Mouse (Mus musculus): Measurements from ENCODE around the gene Ciao2b.
A peak's percentile ranks its signal among the peaks of the same experiment; 100 is the strongest.

The Ciao2b gene

DNA sequence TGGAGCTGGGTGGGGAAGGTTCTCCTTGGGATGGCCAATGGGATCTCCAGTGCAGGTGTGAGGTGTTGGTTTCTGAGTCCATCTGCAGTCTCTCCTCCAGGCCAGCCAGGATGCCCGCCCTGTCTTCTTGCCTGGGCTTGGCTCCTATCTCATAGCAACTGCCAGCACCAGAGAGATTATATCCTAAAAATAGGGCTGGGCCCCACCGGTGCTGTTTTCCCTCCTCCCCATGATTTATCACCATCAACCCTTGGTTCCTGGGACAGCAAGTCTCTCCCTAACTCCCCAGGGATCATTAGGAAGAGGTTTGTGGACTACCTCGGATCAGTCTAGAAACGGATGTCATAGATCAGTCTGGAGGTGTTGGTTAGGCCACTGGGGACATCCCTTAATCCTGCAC, 28.6 kb downstream of the Ciao2b start:
- no peak for DNase-seq (ENCODE audit: low read depth)

DNA sequence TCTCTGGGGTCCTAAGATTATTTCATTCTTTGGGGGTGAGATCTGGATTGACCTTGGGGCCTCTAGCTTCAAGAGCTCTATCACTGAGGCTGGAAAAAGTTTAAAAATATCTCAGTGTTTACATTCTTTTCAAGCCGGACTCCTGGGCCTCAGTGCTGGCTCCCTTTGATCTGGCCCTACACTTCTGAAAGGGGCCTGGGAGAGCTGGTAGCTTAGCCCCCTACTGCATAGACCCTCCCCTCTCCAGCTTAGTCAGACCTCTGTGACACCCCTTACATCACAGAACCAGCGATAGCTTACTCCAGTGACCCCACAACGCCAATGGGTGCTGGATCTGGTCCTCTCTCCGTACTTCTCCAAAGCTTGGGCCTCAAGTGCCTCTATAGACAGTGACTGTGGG, 30.2 kb downstream of the Ciao2b start:
- DNase-seq (ENCODE audit: low read depth), result no peak

DNA sequence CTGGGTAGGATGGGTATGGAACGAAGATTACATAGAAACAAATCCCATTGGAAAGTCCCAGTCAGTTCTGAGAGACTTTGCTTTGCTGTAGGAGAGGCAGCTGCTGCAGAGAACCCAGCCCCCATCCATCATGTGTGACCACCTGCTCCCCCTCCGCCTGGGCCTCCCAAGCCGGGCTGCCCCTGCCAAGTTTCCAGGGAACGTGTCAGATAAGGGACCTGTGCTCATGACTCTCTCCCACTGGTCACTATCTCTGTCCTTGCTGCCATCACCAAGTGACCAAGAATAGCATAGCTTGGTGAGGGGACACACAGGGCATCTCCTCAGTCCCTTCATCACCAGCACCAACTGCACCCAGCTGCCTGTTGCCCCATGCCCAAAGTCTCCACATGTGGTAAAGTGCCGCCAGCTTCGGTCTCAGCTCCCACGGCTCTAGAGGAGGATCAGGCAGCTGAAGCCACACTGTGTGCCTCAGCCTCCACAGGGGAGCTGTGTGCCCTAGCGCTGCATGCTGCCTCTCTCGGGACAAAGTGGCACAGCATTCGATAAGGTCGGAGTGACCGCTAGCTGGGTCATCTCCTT, 31.5 kb downstream of the Ciao2b start:
- no peak for DNase-seq (ENCODE audit: low read depth)

DNA sequence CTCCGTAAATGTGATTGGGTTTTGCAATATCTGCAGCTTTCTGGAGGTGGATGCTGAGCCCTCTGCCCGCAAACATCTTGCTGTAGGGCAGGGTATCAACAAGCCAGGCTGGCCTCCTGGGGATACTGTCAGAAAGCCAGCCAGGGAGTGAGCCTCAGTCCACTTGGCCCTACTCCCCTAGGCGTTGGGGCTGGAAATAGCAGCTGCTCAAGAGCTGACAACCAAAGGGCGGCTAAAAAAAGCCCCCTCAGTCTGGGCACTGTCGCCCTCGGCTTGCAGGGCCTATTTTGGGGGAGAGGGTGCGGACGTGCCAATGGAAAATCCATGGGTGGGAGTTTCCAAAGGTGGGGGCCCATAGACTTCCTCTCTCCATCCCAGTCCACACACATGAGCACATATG, 32.5 kb downstream of the Ciao2b start:
- DNase-seq (ENCODE audit: low read depth), result no peak

DNA sequence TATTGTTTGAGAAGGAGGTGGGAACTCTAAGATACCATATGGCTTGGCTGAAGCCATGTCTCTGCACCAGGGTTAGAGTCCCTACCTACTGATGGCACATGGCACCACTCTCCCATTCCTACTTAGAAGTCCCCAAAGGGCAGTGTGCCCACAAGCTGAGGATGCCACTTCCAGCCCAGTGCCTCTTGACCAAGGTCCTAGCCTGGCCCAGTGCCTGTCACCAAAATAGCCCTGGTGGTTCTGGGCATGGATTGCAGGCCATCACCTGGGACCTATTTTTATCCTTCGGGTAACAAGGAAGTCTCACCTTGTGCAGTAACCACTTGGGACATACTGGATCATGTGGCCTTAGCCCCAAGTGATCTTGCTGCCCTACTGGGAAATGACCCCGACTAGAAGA, 33.8 kb downstream of the Ciao2b start:
- no peak for DNase-seq (ENCODE audit: low read depth)

DNA sequence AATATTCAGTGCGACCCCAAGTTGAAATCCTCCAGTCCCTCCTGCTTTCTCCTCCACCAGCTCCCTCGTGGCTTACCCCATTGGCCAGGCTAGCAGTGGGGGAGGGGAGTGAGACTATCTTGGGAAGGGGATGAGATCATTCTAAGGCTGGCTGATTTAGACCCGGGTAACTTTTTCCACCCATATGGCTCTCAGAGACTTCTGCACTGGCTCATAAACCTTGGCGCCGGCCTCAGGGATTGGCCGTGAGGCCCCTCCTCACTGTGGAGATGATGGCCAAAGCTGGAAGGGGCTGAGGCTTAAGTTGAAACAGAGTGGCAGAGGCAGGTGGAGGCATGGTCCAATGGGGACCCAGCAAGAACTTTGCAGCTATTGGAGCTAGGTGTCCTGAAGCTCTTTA, 35.4 kb downstream of the Ciao2b start:
- DNase-seq (ENCODE audit: low read depth), result no peak

DNA sequence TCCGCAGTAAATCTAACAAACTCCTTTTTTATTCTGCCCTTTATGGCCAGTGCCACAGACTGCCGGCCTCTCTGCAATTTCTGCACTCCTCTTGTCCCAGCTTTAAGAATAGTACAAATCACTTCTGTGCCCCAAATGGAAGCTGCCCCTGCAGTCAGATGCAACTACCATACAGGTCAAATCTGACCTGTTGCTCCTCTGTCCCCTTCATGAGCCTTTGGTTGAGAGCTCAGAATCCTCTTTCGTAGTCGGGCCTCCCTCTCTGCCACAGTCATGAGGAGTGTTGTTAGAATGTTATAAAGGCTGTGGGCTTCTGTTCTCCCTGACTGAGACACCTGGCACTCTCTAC, 38.5 kb downstream of the Ciao2b start:
- DNase-seq (ENCODE audit: low read depth), result no peak

DNA sequence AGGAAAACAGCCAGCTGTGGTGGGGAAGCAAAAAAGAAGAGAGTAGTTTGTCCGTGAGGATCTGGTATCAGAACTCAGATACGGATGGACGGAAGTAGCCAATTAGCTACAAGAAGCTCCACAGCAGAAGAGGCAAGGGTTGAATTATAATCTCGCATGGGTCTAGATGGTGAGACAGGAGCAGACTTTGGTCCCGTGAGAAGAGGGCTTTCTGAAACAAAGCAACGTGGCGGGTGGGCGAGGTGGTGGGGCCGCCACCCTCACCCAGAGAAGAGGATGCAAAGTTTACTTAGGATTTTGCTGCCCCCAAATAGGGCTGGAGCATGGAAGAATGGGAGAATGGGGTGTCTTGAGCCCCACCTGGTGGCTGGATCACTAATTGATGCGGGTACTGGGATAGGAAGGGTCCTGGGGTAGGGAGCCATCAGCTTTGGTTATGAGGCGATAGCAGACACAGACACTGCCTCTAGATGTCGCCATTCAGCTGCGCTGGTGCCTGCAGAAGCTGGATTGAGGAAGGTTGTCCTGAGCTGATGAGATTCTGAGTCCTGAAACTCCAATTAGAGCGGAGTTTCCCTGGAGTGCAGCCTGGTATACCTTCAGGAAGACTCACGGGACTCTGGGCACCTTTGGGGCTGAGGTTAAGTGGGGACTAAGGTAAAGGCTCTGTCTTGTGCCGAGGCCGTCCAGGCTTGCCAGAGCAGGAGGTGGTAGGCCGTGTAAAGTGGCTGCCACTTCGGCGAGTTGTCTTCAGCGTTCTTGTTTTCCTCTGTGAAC, 39.1 kb downstream of the Ciao2b start:
- DNase-seq (ENCODE audit: low read depth), result peak; percentile 84

DNA sequence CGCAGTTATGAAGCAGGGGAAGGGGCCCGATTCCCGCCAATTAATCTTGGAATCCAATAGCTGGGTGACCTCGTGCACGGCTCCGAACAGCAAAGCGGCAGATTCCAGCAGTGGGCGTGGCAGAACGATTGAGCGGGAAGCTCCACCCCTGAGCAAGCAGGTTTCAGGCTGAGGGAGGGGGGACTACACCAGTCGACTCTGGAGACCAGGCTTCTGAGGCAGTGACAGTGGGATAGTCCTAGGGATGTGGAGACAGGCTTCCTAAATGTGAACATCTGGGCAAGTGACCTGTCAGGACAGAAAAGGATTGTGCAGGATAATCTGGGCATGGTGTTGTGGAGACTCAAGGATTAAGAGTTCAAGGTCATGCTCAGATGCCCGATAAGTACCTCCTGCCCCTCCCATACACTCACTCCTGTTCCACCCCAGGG, 39.8 kb downstream of the Ciao2b start:
- DNase-seq (ENCODE audit: low read depth), result no peak

DNA sequence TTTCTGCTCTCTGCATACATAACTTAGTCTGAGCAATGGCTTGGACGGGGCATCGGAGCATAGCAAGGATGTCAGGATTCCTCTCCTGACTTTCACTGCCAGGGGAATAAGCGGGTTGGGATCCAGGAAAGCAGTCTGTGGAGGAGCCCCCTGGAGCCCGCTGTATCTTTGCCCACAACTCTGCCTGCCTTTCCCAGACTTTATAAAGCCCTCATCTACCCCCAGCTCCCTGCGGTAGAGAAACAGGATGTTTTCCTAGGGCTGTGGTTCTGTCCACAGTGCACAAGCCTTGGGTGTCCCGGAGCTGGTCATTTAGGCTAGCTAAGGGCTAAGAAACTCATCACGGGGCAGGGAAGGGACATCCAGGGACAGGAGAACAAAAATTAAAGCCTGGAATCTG, 40.4 kb downstream of the Ciao2b start:
- DNase-seq (ENCODE audit: low read depth), result no peak

DNA sequence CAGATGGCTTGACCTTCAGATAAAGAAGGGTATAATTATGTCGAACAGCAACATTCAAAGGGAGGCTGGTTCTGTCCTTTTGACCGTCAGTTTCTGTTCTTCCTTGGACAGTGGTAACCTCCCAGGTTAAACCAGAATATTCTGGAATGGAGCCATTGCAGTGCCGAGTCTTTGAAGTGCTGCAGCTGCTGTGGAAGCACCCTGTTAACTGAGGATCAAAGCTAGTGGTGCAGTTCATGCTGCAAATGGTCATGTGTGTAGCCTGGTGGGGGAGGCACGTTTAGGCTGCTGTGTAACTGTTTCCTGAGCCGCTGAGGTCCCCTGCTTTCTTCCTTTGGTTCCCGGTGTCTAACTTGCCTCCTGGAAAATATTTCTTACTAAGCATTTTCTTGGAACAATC, 43.3 kb downstream of the Ciao2b start:
- DNase-seq (ENCODE audit: low read depth), result no peak

DNA sequence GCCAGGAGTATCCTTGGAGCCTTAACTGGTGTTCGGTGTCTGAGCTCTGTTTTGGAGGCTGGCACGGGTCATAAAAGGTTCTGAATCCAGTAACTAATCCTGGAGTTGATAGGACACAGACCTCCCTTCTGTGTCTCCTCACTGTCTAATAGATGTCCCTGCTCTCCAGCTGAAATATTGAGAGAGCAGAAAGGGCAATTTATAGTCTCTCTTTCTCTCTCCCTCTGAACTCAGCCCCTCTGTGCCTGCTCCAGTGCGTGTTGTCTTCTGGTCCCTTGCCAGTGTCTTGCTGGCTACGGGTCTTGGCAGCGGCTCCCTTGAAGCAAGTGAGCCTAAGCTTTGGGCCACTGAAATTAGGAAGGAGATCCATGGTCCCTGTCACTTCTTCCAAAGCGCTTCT, 44.1 kb downstream of the Ciao2b start:
- DNase-seq (ENCODE audit: low read depth), result no peak

DNA sequence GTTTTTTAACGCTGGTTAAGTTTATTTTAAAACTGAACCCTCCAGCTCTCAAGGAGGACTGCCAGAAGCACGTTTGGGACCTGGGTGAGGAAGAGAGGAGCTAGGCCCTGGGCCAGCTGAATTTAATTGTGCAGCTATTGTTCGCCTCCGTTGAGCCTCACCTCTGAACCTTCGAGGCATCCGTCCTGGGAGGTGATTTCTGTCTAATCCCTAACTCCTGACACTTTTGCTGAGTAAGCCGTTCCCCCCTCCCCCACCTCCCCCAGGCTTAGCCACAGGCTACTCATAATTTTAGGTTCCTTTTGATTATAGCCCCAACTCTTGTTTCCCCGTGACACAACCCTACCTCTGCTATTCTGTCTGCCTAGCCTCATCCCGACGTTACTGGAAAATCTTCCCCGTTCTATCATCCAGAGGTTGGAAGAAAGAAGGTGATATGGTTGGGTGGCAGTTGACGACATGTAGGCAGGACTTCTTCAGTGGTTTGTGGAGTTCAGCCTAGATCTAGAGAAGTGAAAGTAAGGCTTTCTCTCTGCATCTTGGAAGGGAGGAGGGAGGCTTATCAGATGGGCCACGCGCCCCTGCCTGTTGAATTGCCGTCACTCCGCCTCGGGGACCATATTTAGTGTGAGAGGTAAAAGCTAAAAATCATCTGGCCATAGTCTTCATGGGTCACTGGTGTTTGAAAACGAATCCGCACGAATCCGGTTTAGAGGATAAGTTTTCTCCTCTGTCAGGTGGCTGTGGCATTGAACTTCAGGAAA, 45.8 kb downstream of the Ciao2b start:
- DNase-seq (ENCODE audit: low read depth), result no peak

DNA sequence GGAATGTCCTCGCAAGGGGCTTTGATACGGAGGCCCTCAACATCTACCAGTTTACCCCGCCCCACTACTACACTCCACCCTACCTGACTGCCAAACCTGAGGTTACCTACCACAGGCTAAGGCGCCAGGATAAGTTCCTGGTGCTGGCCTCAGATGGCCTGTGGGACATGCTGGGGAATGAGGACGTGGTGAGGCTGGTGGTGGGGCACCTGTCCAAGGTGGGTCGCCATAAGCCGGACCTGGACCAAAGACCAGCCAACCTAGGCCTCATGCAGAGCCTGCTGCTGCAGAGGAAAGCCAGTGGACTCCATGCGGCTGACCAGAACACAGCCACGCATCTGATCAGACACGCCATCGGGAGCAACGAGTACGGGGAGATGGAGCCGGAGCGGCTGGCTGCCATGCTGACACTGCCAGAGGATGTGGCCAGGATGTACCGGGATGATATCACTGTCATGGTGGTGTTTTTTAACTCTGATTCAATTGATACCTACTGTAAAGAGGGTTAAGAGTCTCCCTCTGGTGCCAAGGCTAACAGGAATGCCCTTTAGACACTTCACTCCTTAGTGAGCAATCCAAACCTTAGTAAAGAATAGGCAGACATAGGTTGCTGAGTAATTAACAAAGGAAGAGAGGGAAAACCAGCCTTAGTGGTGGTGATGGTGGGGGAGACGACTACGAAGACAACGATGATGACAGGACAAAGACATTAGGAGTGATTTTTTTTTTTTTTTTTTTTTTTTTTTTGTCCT, 47.0 kb downstream of the Ciao2b start:
- no peak for DNase-seq (ENCODE audit: low read depth)

DNA sequence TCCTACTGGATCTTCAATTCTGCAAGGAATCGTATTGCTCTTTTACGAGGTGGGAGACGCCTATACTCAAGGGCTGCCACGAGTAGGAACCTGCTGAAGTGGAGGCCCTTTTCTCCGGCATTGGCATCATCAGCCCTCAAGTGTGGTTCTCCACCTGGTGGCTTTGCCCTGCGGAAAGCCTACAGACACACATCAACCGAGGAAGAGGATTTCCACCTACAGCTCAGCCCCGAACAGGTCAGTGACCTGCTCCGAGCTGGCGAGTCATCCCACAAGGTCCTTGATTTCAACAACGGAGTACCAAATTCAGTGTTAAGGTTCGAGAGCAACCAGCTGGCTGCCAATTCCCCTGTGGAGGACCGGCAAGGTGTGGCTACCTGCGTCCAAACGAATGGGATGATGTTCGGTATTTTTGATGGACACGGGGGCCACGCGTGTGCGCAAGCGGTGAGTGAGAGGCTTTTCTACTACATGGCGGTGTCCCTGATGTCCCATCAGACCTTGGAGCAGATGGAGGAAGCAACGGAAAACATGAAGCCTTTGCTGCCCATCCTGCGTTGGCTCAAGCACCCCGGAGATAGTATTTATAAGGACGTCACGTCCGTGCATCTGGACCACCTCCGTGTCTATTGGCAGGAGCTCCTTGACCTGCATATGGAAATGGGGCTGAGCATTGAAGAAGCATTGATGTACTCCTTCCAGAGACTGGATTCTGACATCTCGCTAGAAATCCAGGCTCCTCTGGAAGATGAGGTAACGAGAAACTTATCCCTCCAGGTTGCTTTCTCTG, 48.0 kb downstream of the Ciao2b start:
- DNase-seq (ENCODE audit: low read depth), result no peak

DNA sequence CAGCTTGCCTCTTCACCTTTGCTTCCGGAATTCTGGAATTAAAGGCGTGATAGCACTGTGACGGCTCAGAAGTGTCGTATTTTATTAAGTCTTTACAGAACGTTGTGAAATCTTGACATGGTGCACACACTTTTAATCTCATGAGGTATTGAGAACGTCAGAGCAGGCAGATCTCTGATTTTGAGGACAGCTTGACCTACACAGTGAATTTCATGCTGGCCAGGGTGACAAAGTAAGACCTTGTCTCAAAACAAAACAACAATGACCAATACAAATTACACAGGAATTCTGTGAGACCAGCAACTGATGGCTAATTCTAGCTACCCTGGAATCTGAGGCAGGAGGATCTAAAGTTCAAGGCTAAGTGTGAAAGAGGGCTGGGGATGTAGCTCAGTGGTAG, 49.2 kb downstream of the Ciao2b start:
- no peak for DNase-seq (ENCODE audit: low read depth)

DNA sequence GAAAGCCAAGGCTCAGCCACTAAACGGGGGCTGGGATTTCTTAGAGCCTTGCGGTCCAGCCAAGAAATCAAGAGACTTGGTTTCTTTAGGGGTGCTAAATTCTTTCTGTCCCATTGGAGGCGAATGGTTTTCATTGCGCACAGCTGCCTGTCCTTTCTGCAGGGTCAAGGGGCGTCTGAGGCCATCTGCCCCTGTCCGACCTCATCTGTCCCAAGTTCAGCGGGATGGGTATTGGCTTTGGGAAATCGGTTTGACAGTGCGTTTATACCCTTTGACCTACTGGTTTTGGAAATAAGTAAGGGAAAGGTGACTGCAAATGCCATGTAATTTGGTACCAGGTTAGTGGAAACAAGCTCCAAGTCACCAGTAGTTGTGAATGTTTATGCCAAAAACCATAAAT, 49.9 kb downstream of the Ciao2b start:
- no peak for DNase-seq (ENCODE audit: low read depth)

DNA sequence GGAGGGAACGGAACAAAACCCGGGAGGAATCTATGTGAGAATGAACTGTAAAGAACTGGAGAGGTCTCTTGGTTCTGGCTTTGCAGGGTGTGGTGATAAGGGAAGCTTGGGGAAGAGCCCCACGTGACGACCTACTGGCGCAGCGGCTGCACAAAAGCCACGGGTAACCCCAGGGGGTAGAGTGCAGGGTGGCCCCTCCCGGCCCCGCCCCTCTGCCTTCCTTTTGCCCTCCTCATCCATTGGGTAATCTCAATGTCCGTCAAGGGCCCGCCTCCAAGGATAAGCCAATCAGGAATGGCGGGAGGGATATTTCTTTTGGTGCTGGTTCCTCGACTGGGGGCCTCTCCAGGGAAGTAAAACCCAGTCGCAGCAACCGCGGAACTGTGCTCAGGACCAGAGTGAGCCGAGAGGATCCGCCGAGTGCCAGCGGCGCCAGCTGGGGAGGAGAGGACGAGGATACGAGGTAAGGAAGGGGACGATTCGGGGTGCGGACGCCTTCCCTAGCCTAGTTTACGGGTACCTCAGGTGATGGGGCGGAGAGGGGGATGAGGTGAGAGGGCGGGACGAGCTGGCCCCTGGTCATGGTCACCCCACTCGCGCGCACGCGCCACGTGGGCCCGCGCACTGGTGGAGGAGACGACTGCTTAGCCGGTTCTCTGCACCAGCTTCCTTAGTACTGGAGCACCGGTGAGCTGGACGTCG, 50.5 kb downstream of the Ciao2b start, which contains the start of gene Pdp2:
Gene Pdp2, plus strand, starts transcription at position 319 of the 702 bp plus-strand sequence.
- DNase-seq (ENCODE audit: low read depth), result peak; percentile 91

DNA sequence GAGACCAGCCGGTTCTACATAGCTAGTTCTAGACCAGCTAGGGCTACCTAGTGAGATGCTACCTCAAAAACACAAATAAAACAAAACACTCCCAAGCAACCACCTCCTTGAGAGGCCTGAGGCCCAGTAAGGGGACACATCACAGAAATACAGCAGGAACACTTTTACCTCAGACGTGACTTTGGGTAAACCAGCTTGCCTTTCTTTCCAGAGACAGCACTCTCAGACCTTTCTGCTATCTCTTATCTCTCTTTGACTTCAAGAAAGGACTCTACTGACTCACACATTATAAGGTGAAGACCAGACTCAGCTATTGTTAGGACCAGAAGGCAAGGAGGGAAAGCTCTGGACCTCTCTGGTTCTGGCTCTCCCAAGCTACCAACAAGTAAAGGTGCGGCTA, 51.5 kb downstream of the Ciao2b start:
- DNase-seq (ENCODE audit: low read depth), result no peak

All from c-Kit-positive CD71-negative TER-119-negative erythroid progenitor cells, embryonic 14.5 days (primary cell).